Mouse (Mus musculus) right cerebral cortex, adult 18-20 months (tissue): ENCODE results near the gene Lrrn2.

Source experiments
- DNase-seq: peaks from one replicate; pipeline ENCODE4 v3.0.0; 2022; ENCODE audit warnings: mixed read lengths

The Lrrn2 gene

GRCm38 (mm10) chr1:132886626-132887025, 6.6 kb downstream of the Lrrn2 start:
- DNase-seq, result no peak

- DNase-seq, result no peak
Observed at GRCm38 (mm10) chr1:132888811-132889210, 8.7 kb downstream of the Lrrn2 start.

DNA sequence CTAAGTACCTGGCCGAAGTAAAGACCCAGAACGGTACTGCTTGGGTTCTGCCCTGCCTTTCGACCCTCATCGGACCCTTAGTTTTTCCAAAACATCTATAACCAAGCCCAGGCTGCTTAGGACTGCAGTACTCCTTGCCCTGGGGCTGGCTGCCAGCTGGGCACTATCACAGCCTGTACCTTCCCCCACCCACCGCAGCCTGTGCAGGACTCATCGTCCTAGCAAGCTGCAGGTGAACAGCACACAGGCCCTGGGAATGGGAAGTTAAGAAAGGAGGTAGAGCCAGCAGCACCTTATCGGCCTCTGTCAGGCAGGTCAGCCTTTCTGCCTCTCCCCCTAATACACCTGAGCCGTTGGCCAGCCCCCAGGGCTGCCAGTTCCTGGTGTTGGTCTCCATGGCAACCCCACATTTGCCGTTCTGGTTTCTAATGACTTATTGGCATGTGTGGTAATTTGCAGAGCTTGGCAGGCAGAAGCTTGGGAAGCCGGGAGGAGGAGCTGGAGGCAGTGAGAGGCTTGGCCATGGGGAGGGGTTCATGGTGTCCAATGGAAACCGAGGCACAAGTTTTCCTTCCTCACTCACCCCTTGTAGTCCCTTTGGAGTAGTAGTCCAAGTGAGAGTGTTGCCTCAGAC, 10.2 kb downstream of the Lrrn2 start:
- no peak for DNase-seq

- peak; percentile 74 for DNase-seq
Observed at GRCm38 (mm10) chr1:132892065-132892464, 12.0 kb downstream of the Lrrn2 start.

DNA sequence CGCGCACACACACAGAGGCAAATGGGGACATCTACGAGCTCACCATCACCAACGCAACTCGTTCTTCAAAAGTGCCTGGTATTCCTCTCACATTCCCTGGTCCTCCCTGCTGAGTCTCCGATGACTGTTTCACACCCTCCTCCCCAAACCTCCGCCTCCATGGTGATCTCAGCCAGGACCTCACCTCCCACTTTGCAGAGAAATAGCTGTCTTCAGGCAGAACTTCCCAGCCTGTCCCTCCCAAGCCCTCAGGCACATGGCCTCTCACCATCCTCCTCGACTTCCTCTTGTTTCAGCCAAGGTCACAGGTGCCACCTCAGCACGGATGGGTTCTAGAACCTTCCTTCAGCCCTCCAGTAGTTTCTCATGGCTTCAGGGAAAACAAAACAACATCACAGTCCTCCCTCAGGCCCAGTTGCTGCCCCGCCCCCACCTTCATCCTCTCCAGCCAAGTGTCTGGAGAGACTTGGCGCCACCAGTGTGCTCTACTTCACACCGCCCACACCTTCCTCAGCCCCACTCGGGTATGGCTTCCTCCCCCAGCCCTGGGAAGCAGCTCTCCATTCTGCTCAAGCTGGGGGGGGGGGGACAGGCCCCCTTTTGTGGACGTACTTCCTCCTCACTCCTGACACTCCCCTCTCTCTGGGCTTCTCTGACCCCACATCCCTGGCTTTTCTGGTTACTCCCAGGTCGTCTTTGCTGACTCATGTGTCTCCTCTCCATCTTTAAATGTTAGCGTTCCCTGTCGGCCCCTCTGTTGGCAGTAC, 13.4 kb downstream of the Lrrn2 start:
- peak; percentile 90 for DNase-seq

- DNase-seq, result no peak
Observed at GRCm38 (mm10) chr1:132899029-132899428, 19.0 kb downstream of the Lrrn2 start.

- no peak for DNase-seq
Observed at GRCm38 (mm10) chr1:132899626-132900025, 19.6 kb downstream of the Lrrn2 start.

- DNase-seq, result no peak
Observed at GRCm38 (mm10) chr1:132900945-132901344, 20.9 kb downstream of the Lrrn2 start.

DNA sequence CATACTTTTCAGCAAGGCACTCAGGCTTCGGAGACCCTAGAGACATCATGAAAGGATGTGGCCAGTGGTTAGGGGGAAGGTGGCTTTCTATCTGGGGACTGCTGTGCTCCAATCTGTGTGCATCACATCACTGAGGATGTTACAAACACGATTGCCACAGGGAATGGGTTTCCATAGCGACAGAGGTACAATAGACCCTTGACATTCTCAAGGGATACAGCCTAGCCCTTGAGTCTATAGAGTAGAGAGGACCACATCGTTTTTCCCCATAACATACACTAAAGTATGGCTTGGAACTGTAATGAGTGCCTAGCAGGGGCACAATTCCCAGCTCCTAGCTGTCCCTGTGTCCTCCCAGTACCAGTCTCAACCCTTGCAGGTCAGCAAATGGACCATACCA, 23.4 kb downstream of the Lrrn2 start:
- DNase-seq, result no peak

DNA sequence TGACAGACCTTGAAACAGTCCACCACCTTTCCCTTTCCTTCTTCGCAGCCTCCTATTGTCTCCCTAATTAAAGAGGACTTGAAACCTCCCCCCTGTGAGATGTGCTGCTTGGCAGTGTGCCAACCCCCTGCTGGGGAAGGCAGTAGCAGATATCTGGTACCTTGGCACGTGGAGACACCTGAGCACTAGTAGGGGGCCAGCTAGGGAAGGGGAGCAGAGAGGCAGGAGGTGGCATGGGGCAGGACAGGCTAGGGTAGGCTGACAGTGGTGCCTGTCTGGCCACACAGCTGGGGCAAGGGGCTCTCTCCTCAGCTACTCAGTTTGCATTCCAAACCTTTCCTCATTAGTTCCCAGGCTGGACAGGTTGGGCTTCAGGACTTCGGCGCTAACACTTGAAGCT, 29.0 kb downstream of the Lrrn2 start:
- no peak for DNase-seq

DNA sequence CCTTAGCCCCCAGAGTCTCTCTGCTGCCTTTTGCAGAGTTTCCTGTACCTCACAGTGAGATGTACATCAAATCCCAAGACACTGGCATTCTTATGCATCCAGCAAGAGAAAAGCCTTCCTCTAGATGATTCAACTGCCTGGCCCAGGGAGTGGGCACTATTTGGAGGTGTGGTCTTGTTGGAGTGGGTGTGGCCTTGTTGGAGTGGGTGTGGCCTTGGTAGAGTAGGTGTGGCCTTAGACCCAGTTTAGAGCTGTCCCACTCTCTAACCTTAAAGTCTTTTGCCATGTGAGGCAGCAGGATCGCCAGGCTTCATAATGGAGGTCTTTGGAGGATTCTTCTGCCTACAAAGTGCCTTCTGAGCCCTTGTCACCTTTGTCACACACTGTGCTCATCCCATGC, 29.9 kb downstream of the Lrrn2 start:
- no peak for DNase-seq

- no peak for DNase-seq
Observed at GRCm38 (mm10) chr1:132910414-132911041, 30.5 kb downstream of the Lrrn2 start.

GRCm38 (mm10) chr1:132915849-132916493, 35.9 kb downstream of the Lrrn2 start:
- peak; percentile 90 for DNase-seq

- DNase-seq, result no peak
Observed at GRCm38 (mm10) chr1:132917554-132917953, 37.5 kb downstream of the Lrrn2 start.

DNA sequence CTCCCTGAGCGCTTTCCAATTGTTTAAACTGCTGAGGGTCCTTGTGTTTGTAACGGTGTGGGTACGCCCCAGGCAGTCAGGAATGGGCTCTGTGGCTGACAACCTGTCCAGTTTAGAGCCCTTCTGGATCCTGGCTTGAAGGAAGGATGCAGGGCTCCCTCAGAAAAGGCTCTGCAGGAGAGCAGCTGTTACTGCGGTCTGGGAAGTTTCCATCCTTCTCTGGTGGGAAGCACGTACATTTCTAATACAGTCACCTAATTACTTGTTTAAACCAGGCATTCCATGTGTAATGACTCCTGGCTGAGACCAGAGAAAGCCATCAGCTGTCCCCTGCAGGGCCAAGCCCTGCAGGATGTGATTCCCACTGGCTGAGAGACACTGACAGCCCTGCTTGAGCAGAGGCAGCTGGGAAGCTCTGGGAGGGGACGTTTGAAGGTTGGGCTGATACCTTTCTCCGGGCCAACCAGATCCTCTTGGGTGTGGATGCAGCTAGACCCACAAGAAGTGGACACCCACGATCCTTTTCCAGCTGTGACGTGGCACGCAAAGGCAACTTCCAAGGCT, 38.1 kb downstream of the Lrrn2 start:
- DNase-seq, result no peak

DNA sequence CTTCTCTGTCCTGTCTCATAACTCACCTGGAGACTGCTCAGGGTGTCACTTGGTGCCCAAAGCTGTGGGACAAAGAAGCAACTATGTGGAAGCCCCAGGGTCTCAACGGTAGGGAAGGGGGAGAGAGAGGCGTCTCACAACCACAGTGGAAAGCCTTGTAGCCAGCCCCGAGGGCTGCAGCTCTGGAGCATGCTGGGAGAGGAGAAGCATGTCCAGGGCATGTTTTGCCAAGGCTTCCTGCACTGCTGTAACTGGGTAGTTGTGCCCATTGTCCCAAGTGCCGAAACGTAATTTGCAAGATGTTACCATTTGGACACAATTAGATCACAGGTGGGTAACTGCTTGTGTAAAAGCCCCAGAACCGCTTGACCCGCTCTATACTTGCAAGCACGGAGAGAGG, 39.2 kb downstream of the Lrrn2 start:
- no peak for DNase-seq

DNA sequence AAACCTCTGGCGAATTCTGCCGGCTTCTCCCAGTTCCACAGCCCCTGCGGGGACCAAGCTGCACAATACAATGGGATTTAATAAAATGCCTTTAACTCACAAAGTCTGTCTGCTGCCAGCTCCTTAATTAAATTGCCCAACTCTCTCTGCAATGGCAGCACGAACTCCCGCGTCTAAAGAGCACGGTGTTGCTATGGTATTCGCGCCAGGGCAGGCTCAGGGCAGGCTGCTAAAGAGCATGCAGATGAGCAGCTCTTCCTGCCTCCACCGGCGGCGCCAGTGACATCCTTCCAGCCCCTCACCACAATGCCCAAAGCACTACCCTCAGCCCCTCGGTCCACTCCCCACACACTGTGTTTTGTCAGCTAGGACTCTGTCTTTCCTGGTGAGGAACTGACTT, 41.0 kb downstream of the Lrrn2 start:
- no peak for DNase-seq

DNA sequence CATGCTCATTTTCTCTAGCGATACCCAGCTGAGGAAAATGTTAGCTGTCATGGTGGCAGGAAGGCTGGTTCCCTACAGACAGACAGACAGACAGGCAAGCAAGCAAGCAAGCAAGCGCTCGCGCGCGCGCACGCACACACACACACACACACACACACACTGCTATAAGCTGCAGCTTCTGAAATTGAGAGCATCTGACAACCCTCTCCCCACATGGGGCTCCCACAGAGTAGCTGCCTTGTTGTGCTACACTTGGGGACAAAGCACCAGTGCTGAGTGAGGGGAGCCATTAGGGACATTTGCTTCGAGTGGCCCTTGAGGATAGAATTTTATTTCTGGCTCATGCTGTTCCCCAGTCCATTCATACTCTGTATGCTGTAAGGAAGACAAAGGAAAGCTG, 42.2 kb downstream of the Lrrn2 start:
- DNase-seq, result no peak

GRCm38 (mm10) chr1:132925270-132925669, 45.2 kb downstream of the Lrrn2 start:
- DNase-seq, result no peak

- no peak for DNase-seq
Observed at GRCm38 (mm10) chr1:132928032-132928906, 48.2 kb downstream of the Lrrn2 start.

- no peak for DNase-seq
Observed at GRCm38 (mm10) chr1:132928907-132929250, 48.8 kb downstream of the Lrrn2 start.

GRCm38 (mm10) chr1:132930291-132930690, 50.2 kb downstream of the Lrrn2 start:
- no peak for DNase-seq
